Mouse (Mus musculus) kidney, adult 2 months (tissue): ENCODE measurements around the gene Capn5.

Source experiments
- CTCF ChIP-seq: fragments of 200-500 bp; conservative IDR thresholded peaks from 2 replicates; pipeline ENCODE4 v1.5.1; 2011; ENCODE audit warnings: low read depth, mild to moderate bottlenecking, control low read depth, low read length, moderate library complexity, mixed read lengths; ENCODE audit not compliant: insufficient read depth, insufficient read length
- POLR2A ChIP-seq: fragments of 200-500 bp; IDR thresholded peaks from one replicate; pipeline ENCODE4 v1.6.1; 2011; ENCODE audit warnings: low read depth, low read length, control low read depth

GRCm38 (mm10) chr7:98156280-98156665 lies 21.8 kb downstream of the Capn5 start:
- TF ChIP-seq CTCF = no peak
- TF ChIP-seq POLR2A = no peak
